Mouse (Mus musculus) liver, embryonic 16.5 days (tissue): ENCODE results near the gene Herc3. TPM values are rescaled to one million over a fixed set of nuclear protein-coding genes. Genes with fewer than 3 reads are reported as not detected.

ENCODE experiments used
- ATAC-seq: fragments of 200-750 bp; cut with Nextera tagmentation; 2 replicates; pipeline ENCODE4 v1.8.0; 2017; ENCODE audit warnings: low read depth, mild to moderate bottlenecking, moderate number of reproducible peaks, moderate library complexity
- H3K27ac ChIP-seq: fragments of 300-500 bp; sonication (generic); 2 replicates; pipeline ENCODE4 v1.5.1; 2014; ENCODE audit warnings: mild to moderate bottlenecking, low read length
- H3K27me3 ChIP-seq: fragments of 300-500 bp; sonication (generic); 2 replicates; pipeline ENCODE4 v1.6.1; 2014; ENCODE audit warnings: low read depth, low read length, mixed read lengths; ENCODE audit not compliant: control insufficient read depth, insufficient read depth
- H3K36me3 ChIP-seq: fragments of 300-500 bp; sonication (generic); 2 replicates; pipeline ENCODE4 v1.6.1; 2014; ENCODE audit warnings: mild to moderate bottlenecking; ENCODE audit not compliant: control insufficient read depth, insufficient read depth
- H3K4me1 ChIP-seq: fragments of 300-500 bp; sonication (generic); 2 replicates; pipeline ENCODE4 v1.6.1; 2014; ENCODE audit warnings: low read depth, low read length, mixed read lengths; ENCODE audit not compliant: control insufficient read depth
- H3K4me2 ChIP-seq: fragments of 300-500 bp; sonication (generic); 2 replicates; pipeline ENCODE4 v1.6.1; 2014; ENCODE audit warnings: low read depth, low read length, mixed read lengths
- H3K4me3 ChIP-seq: fragments of 300-500 bp; sonication (generic); 2 replicates; pipeline ENCODE4 v1.5.1; 2014; ENCODE audit warnings: low read depth, mild to moderate bottlenecking, low read length
- H3K9ac ChIP-seq: fragments of 300-500 bp; sonication (generic); 2 replicates; pipeline ENCODE4 v1.6.1; 2014; ENCODE audit warnings: low read depth, low read length
- H3K9me3 ChIP-seq: fragments of 300-500 bp; sonication (generic); replicated peaks from 2 replicates; pipeline ENCODE4 v1.6.1; 2016; ENCODE audit warnings: low read length; ENCODE audit not compliant: control insufficient read depth
- WGBS: fragments of 180-500 bp; shearing (Covaris S2); extraction: QIAGEN DNeasy Blood & Tissue Kit; methylation state at CpG from one replicate; pipeline ENCODE4 v1.1.7; 2014; ENCODE audit not compliant: insufficient replicate concordance; 5-methylcytosine and 5-hydroxymethylcytosine counted together
- polyA plus RNA-seq: library from polyadenylated mRNA; unstranded; fragments of >200 nt; fragmentation: Nextera tagmentation; extraction: Ambion mirVana; gene quantifications from 2 replicates; pipeline ENCODE4 v1.2.1, GENCODE M21; 2015

Gene Herc3
- polyA plus RNA-seq, 1 experiment from 2014 or later, result 3.7 TPM

GRCm38 (mm10) chr6:58937726-58938125, 106.5 kb downstream of the Herc3 start:
- no peak overlapping the region for H3K4me3 ChIP-seq
- no peaks in the 10 kb centered on the region for H3K4me1 ChIP-seq
- H3K27me3 ChIP-seq, result no peaks in the 10 kb centered on the region
- no peak overlapping the region for H3K27ac ChIP-seq
- ATAC-seq, result no peak
- no peaks in the 10 kb centered on the region for H3K9me3 ChIP-seq
- no peaks in the 10 kb centered on the region for H3K36me3 ChIP-seq
- no peak overlapping the region for H3K9ac ChIP-seq
- no peak overlapping the region for H3K4me2 ChIP-seq

- Histone ChIP-seq H3K4me1 (no peaks in the 10 kb centered on the region), H3K4me2 (no peak overlapping the region), H3K36me3 (no peaks in the 10 kb centered on the region), H3K9me3 (no peaks in the 10 kb centered on the region), H3K27me3 (no peaks in the 10 kb centered on the region), H3K27ac (no peak overlapping the region), H3K9ac (no peak overlapping the region), H3K4me3 (no peak overlapping the region)
- WGBS, result 66% methylated on average over 2 of the region's 2 CpGs
- no peak for ATAC-seq
Measured at GRCm38 (mm10) chr6:58942276-58942675, 111.0 kb downstream of the Herc3 start.

GRCm38 (mm10) chr6:58943958-58944357, 112.7 kb downstream of the Herc3 start:
- no peak overlapping the region for H3K4me2 ChIP-seq
- H3K27me3 ChIP-seq, result no peaks in the 10 kb centered on the region
- H3K9me3 ChIP-seq, result no peaks in the 10 kb centered on the region
- no peak overlapping the region for H3K4me3 ChIP-seq
- no peak overlapping the region for H3K9ac ChIP-seq
- no peaks in the 10 kb centered on the region for H3K36me3 ChIP-seq
- H3K4me1 ChIP-seq, result no peaks in the 10 kb centered on the region
- H3K27ac ChIP-seq, result no peak overlapping the region
- no peak for ATAC-seq
- 36% methylated on average over 3 of the region's 3 CpGs for WGBS

- ATAC-seq, result no peak
- Histone ChIP-seq H3K27me3 (no peaks in the 10 kb centered on the region), H3K4me1 (no peaks in the 10 kb centered on the region), H3K9me3 (no peaks in the 10 kb centered on the region), H3K27ac (no peak overlapping the region), H3K9ac (no peak overlapping the region), H3K4me2 (no peak overlapping the region), H3K36me3 (no peaks in the 10 kb centered on the region; the same call in 1 of the 2 replicates), H3K4me3 (no peak overlapping the region)
- 40% methylated on average over 2 of the region's 2 CpGs for WGBS
Measured at GRCm38 (mm10) chr6:58946246-58946645, 115.0 kb downstream of the Herc3 start.

DNA sequence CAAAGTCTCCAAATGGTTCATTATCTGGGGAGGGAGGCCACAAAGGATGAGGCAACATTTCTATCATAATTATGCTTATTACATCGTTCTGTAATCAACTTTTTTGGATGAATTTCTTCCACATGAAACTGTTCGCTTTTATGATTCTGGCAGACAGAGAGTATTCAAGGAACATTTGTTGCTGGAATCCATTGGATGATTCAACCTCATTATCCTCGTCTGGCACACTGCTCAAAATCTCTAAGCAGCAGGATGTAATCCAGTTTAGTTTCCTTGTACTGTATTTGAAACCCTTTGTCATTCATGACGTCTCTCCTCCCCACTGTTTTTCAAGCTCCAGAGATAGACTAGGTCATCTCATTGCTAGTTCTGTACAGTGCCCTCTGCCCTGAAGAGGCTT, 115.6 kb downstream of the Herc3 start:
- WGBS, result 53% methylated on average over 4 of the region's 4 CpGs

DNA sequence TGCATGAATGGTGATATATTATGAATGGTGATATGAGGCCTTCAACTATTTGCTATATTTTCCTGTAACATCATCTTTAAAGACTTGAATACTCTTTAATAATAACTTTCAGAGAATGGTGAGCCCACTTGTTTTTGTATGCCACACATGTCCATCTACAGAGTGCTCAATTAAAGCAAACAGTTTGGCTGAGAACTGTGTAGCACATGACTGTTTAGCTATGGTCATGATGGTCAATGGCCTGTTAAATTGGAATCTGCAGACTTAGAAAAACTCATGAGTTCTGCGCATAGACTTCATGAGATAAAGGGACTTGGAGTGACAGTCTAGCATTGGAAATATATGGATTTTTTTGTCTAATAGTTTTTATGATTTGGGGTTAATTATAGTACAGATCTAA, 119.1 kb downstream of the Herc3 start:
- H3K4me1 ChIP-seq, result no peaks in the 10 kb centered on the region
- H3K4me2 ChIP-seq, result no peak overlapping the region
- H3K9ac ChIP-seq, result no peak overlapping the region
- WGBS, result 73% methylated on average over 1 of the region's 1 CpGs
- no peaks in the 10 kb centered on the region; the same call in 1 of the 2 replicates for H3K36me3 ChIP-seq
- H3K27ac ChIP-seq, result no peak overlapping the region
- H3K27me3 ChIP-seq, result no peaks in the 10 kb centered on the region
- H3K4me3 ChIP-seq, result no peak overlapping the region
- no peak for ATAC-seq
- no peaks in the 10 kb centered on the region for H3K9me3 ChIP-seq

More for the DNA sequence above, 115.6 kb downstream of the Herc3 start:
- Histone ChIP-seq H3K27me3 (no peaks in the 10 kb centered on the region), H3K9me3 (no peaks in the 10 kb centered on the region), H3K36me3 (no peaks in the 10 kb centered on the region; the same call in 1 of the 2 replicates), H3K4me1 (no peaks in the 10 kb centered on the region), H3K27ac (no peak overlapping the region), H3K9ac (no peak overlapping the region), H3K4me3 (no peak overlapping the region), H3K4me2 (no peak overlapping the region)
- no peak for ATAC-seq

DNA sequence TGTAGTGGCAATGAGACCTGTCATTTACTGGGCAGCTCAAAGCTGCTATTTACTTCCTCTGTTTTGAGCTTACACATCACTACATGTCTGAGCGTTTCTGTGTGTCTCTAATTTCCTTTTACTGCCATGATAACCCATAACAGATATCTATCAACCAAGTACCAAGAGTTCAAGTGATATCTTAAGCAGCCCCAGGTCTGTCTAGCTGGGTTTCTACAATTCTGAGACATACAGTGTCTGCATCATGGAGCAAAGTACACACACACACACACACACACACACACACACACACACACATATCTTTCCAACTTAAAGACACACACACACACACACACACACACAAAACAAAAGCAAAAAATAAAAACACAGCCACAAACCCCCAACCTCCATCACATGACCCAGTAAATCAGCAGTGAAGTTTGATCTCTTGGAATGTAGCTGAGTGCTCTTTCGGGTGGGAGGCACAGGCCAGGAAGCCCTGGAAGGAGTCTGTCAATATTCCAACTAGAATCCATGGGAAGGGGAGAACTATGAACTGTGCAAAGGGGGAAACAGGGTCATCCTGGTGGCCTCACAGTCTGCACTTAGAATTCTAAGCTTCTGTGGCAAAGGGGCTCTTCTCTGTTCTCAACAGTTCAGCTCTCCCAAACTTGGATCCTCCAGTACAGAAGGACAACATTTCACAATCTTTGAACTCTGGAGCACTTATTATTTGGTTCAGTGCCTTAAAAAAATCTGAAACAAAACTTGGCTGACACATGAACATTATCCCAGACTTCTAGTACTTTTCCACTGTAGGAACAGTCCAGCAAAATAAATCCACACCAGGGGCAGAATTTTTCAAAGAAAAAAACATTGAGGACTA, 120.1 kb downstream of the Herc3 start:
- no peak overlapping the region for H3K9ac ChIP-seq
- H3K36me3 ChIP-seq, result no peaks in the 10 kb centered on the region; the same call in 1 of the 2 replicates
- H3K4me1 ChIP-seq, result no peaks in the 10 kb centered on the region
- no peak overlapping the region for H3K27ac ChIP-seq
- no peak overlapping the region for H3K4me2 ChIP-seq
- H3K9me3 ChIP-seq, result no peaks in the 10 kb centered on the region
- H3K4me3 ChIP-seq, result no peak overlapping the region
- ATAC-seq, result no peak; the same call in 1 of the 2 replicates
- H3K27me3 ChIP-seq, result no peaks in the 10 kb centered on the region
- 31% methylated on average over 2 of the region's 2 CpGs for WGBS

GRCm38 (mm10) chr6:58960523-58960922, 129.3 kb downstream of the Herc3 start:
- Histone ChIP-seq H3K4me3 (no peak overlapping the region), H3K27ac (no peak overlapping the region), H3K36me3 (no peaks in the 10 kb centered on the region), H3K4me2 (no peak overlapping the region), H3K9me3 (no peaks in the 10 kb centered on the region), H3K9ac (no peak overlapping the region), H3K27me3 (no peaks in the 10 kb centered on the region), H3K4me1 (no peaks in the 10 kb centered on the region; the same call in 1 of the 2 replicates)
- WGBS, result 64% methylated on average over 2 of the region's 2 CpGs
- ATAC-seq, result no peak

DNA sequence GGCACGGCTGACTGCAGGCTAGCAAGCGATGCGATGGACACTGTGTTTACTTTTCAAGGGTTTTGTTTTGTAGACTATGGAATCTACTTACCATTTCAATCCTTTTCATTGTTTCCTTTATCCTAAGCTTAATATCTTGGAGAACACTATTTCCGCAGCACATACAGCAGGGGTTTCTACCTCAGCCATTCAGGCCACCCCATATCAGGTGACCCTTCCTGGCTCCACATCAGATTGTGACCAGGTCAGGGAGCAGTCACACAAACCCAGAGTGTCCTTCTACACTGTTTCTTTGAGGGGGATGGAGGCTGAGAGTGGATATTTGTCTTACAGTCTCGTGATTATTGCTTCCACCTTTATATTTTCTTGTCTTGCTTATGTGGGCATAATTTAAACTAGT, 131.4 kb downstream of the Herc3 start:
- Histone ChIP-seq H3K4me2 (no peak overlapping the region), H3K36me3 (no peaks in the 10 kb centered on the region), H3K4me3 (no peak overlapping the region), H3K9me3 (no peaks in the 10 kb centered on the region), H3K27me3 (no peaks in the 10 kb centered on the region), H3K9ac (no peak overlapping the region), H3K4me1 (no peaks in the 10 kb centered on the region; the same call in 1 of the 2 replicates), H3K27ac (no peak overlapping the region)
- no peak for ATAC-seq
- WGBS, result 62% methylated on average over 5 of the region's 5 CpGs
